Mouse (Mus musculus) liver, adult 2 months (tissue): Measurements from ENCODE around the gene Eva1b.

ENCODE experiments used
- CTCF ChIP-seq: fragments of 200-500 bp; IDR thresholded peaks from 2 replicates; pipeline ENCODE4 v1.5.1; 2011; ENCODE audit warnings: low read depth, low read length, control low read depth
- POLR2A ChIP-seq: fragments of 200-500 bp; IDR thresholded peaks from 2 replicates; pipeline ENCODE4 v1.6.1; 2011; ENCODE audit warnings: low read length, control low read depth; ENCODE audit not compliant: insufficient read depth; ENCODE audit errors: extremely low read depth

DNA sequence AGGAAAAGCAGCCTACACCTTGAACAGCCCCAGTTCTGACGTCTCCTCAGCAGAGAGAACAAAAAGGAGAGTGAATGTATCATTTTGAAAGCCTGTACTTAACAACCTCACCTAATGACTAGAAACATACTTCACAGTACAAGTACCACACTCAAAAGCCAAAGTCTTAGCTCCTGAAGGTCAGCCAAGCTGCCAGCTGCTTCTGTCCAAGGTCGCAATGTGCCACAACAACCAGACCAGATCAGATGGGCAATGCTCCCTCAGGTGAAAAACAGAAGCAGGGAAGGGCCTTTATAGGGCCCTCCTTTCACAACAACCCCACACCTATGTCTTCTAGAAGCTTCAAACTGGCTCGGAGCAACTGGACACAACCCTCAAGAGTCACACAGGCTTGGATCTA, 18.5 kb downstream of the Eva1b start:
- TF ChIP-seq CTCF: no peak
- no peak for TF ChIP-seq POLR2A
